In the genomic region with DNA sequence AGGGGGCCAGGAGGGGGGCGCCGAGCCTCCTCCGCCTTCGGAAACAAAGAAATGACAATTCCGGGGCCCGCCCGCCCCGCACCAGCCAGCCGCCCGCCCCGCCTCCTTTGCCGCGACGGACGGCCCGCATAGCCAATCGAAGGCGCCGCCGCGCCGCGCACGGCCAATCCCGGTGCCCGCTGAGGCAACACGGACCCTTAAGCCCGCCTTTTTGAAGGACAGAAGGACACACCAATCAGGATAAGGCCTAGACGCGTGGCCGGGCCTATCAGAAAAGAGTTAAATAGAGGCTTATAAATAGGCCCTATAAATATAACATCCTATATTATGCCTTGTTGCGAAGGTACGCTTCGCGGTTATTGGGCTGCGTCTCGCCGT, we compare ENCODE assay signal across 8 mouse cellular contexts. TPM values are rescaled to one million over a fixed set of nuclear protein-coding genes. Genes with fewer than 3 reads are reported as not detected.
DNase-seq lines count a peak whose midpoint lies in the region; ATAC-seq and TF ChIP-seq lines count a peak whose summit lies in the region.

A gene (minus strand): TSS at position 87 of the 378 bp plus-strand sequence.

- H3K9ac ChIP-seq in heart, postnatal 0 days (replicated peaks; ENCODE audit: low read depth, low read length): peak within 1 kb of the TSS; percentile 94
- peak within 1 kb of the TSS; percentile 95 for H3K9ac ChIP-seq in liver, embryonic 16.5 days (ENCODE audit: low read depth, low read length)
- H3K9ac ChIP-seq in neural tube, embryonic 13.5 days: peak within 1 kb of the TSS; percentile 100

- H3K4me1 ChIP-seq in forebrain, embryonic 10.5 days: peaks cover 48% of the 10 kb centered on the region
- peaks cover 22% of the 10 kb centered on the region for H3K4me1 ChIP-seq in heart, postnatal 0 days (ENCODE audit: control insufficient read depth, insufficient read depth)
- H3K4me1 ChIP-seq in liver, embryonic 16.5 days (ENCODE audit: control insufficient read depth, low read depth, low read length): peaks cover 32% of the 10 kb centered on the region
- H3K4me1 ChIP-seq in neural tube, embryonic 13.5 days (replicated peaks): peaks cover 29% of the 10 kb centered on the region
- peaks cover 7% of the 10 kb centered on the region for H3K4me1 ChIP-seq in testis, adult 2 months (ENCODE audit: control insufficient read depth, insufficient read depth, low read length)

- under 1% methylated on average over 38 of the region's 38 CpGs for WGBS in forebrain, embryonic 10.5 days
- WGBS in heart, postnatal 0 days: under 1% methylated on average over 38 of the region's 38 CpGs
- under 1% methylated on average over 37 of the region's 38 CpGs for WGBS in liver, embryonic 16.5 days (ENCODE audit: insufficient replicate concordance)
- WGBS in neural tube, embryonic 13.5 days: under 1% methylated on average over 34 of the region's 38 CpGs

- peak within 1 kb of the TSS; percentile 96 for H3K27ac ChIP-seq in forebrain, embryonic 10.5 days
- H3K27ac ChIP-seq in heart, postnatal 0 days (ENCODE audit: low read depth): peak within 1 kb of the TSS; percentile 92
- H3K27ac ChIP-seq in liver, embryonic 16.5 days (ENCODE audit: low read length): peak within 1 kb of the TSS; percentile 92
- H3K27ac ChIP-seq in neural tube, embryonic 13.5 days (replicated peaks): peak within 1 kb of the TSS; percentile 100
- peak within 1 kb of the TSS; percentile 89 for H3K27ac ChIP-seq in testis, adult 2 months (ENCODE audit: control insufficient read depth, insufficient read depth, low read depth, low read length)

- ATAC-seq in heart, postnatal 0 days (ENCODE audit: insufficient read depth, low read depth): peak; percentile 95
- peak; percentile 91 for ATAC-seq in liver, embryonic 16.5 days (ENCODE audit: low read depth)
- ATAC-seq in neural tube, embryonic 13.5 days (ENCODE audit: low read depth): peak; percentile 98

- no peaks in the 10 kb centered on the region for H3K9me3 ChIP-seq in forebrain, embryonic 10.5 days
- no peaks in the 10 kb centered on the region for H3K9me3 ChIP-seq in heart, postnatal 0 days (replicated peaks; ENCODE audit: control insufficient read depth, low read length)
- no peaks in the 10 kb centered on the region for H3K9me3 ChIP-seq in liver, embryonic 16.5 days (replicated peaks; ENCODE audit: control insufficient read depth, low read length)
- no peaks in the 10 kb centered on the region for H3K9me3 ChIP-seq in neural tube, embryonic 13.5 days

- peak within 1 kb of the TSS; percentile 99 for H3K4me3 ChIP-seq in forebrain, embryonic 10.5 days
- H3K4me3 ChIP-seq in heart, postnatal 0 days (ENCODE audit: low read depth, low read length): peak within 1 kb of the TSS; percentile 84
- H3K4me3 ChIP-seq in liver, embryonic 16.5 days (ENCODE audit: low read depth, low read length): peak within 1 kb of the TSS; percentile 94
- peak within 1 kb of the TSS; percentile 96 for H3K4me3 ChIP-seq in neural tube, embryonic 13.5 days
- H3K4me3 ChIP-seq in testis, adult 2 months (ENCODE audit: control insufficient read depth, low read depth, low read length): peak within 1 kb of the TSS; percentile 94

- DNase-seq in CD8-positive naive resting alpha-beta T cell, adult 2 months (ENCODE audit: low read depth in 2 of 2, low spot score in 2 of 2): peak; percentile 97 to 98
- DNase-seq in c-Kit-negative CD71-positive TER-119-positive erythroid progenitor cells, embryonic 14.5 days (ENCODE audit: low read depth, low spot score): peak; percentile 98
- DNase-seq in forebrain, embryonic 10.5 days (ENCODE audit: extremely low spot score, low spot score): peak; percentile 97
- peak; percentile 96 for DNase-seq in heart, postnatal 0 days (ENCODE audit: low spot score)
- peak; percentile 98 to 99 for DNase-seq in kidney, postnatal 4 days

- peak; percentile 67; the same call in 1 of the 2 replicates for TF ChIP-seq EP300 in heart, postnatal 0 days (IDR thresholded peaks at IDR 0.05; ENCODE audit: low read depth)

- H3K36me3 ChIP-seq in forebrain, embryonic 10.5 days (replicated peaks): peaks cover 5% of the 10 kb centered on the region; the same call in 1 of the 2 replicates
- H3K36me3 ChIP-seq in heart, postnatal 0 days (replicated peaks; ENCODE audit: control insufficient read depth, insufficient read depth, low read length): no peaks in the 10 kb centered on the region
- no peaks in the 10 kb centered on the region for H3K36me3 ChIP-seq in liver, embryonic 16.5 days (ENCODE audit: control insufficient read depth, insufficient read depth)
- no peaks in the 10 kb centered on the region for H3K36me3 ChIP-seq in neural tube, embryonic 13.5 days
- H3K36me3 ChIP-seq in testis, adult 2 months (ENCODE audit: control insufficient read depth, insufficient read depth, low read length): no peaks in the 10 kb centered on the region

- no peak for TF ChIP-seq POLR2A in testis, adult 2 months (IDR thresholded peaks at IDR 0.05; ENCODE audit: control insufficient read depth, low read depth, low read length)

- H3K27me3 ChIP-seq in forebrain, embryonic 10.5 days (ENCODE audit: poor library complexity, severe bottlenecking): peaks cover 29% of the 10 kb centered on the region
- H3K27me3 ChIP-seq in heart, postnatal 0 days (ENCODE audit: control insufficient read depth, insufficient read depth, low read length): 0 out of 2 replicates have a peak, but pooled peaks cover 4% of the 10 kb centered on the region
- no peaks in the 10 kb centered on the region for H3K27me3 ChIP-seq in liver, embryonic 16.5 days (ENCODE audit: control insufficient read depth, insufficient read depth, low read depth, low read length)
- H3K27me3 ChIP-seq in neural tube, embryonic 13.5 days: peaks cover 21% of the 10 kb centered on the region
- no peaks in the 10 kb centered on the region for H3K27me3 ChIP-seq in testis, adult 2 months (ENCODE audit: control insufficient read depth, insufficient read depth, low read length)

- peak within 1 kb of the TSS; percentile 99 for H3K4me2 ChIP-seq in heart, postnatal 0 days (ENCODE audit: low read depth, low read length)
- H3K4me2 ChIP-seq in liver, embryonic 16.5 days (ENCODE audit: low read depth, low read length): peak within 1 kb of the TSS; percentile 90
- H3K4me2 ChIP-seq in neural tube, embryonic 13.5 days: peak within 1 kb of the TSS; percentile 88

- TF ChIP-seq CTCF in heart, postnatal 0 days (IDR thresholded peaks at IDR 0.05; ENCODE audit: low read depth): no peak
- no peak for TF ChIP-seq CTCF in testis, adult 2 months (IDR thresholded peaks at IDR 0.05; ENCODE audit: control insufficient read depth, insufficient read depth, insufficient replicate concordance, low read depth, low read length)

RNA-seq across cellular contexts. Expression of the gene that starts here (rescaled TPM):
- 33.0 and 35.0 TPM in 2 replicates for polyA plus RNA-seq in forebrain, embryonic 10.5 days (2016; fragmentation: Nextera tagmentation; extraction: Ambion mirVana)
- total RNA-seq in heart, postnatal 0 days (2014; rRNA removed; ENCODE audit: low replicate concordance): 23.5 and 32.1 TPM in 2 replicates
- polyA plus RNA-seq in heart, postnatal 0 days (2015; fragmentation: Nextera tagmentation; extraction: Ambion mirVana): 21.7 and 21.8 TPM in 2 replicates
- 16.0 and 16.8 TPM in 2 replicates for polyA plus RNA-seq in liver, embryonic 16.5 days (2015; fragmentation: Nextera tagmentation; extraction: Ambion mirVana)
- polyA plus RNA-seq in neural tube, embryonic 13.5 days (2015; fragmentation: Nextera tagmentation; extraction: Ambion mirVana): 101 and 113 TPM in 2 replicates
- 14.6 and 15.7 TPM in 2 replicates for polyA plus RNA-seq in testis, adult 2 months (2012; rRNA removed)

Comparison
In these comparisons a context has a peak if more than half of its experiments do, and no peak if none do; other contexts are left out.
1. Peak in every context shown above with its lines: DNase-seq, ATAC-seq, H3K4me3 ChIP-seq and H3K27ac ChIP-seq.